Mouse (Mus musculus) limb, embryonic 10.5 days (tissue): ENCODE data around the gene Spg7. TPM values are rescaled to one million over a fixed set of nuclear protein-coding genes. Genes with fewer than 3 reads are reported as not detected.

Experiments used
- microRNA-seq: library from miRNA; unstranded; fragments of <30 nt; microRNA quantifications from one replicate; pipeline ENCODE4, GENCODE M21; 2017
- polyA plus RNA-seq: library from polyadenylated mRNA; unstranded; fragments of >200 nt; fragmentation: Nextera tagmentation; extraction: Ambion mirVana; gene quantifications from 2 replicates; pipeline ENCODE4 v1.2.1, GENCODE M21; 2016

Gene Spg7
- polyA plus RNA-seq, 1 experiment from 2014 or later = 60.5 TPM

Small RNAs within 50 kb of the gene (microRNA-seq; reads per million reads assigned to microRNA genes)
- gene Mir7079 = 0.88 reads per million
- gene Mir7080 = 1.2 reads per million

Other genes with a start within 250 kb of the Spg7 start
- gene Cdh15, start 215.0 kb upstream of the Spg7 start, polyA plus RNA-seq = 1.8 and 6.3 TPM in 2 replicates
- 54.8 and 63.9 TPM in 2 replicates for gene Ankrd11, start 20.7 kb upstream of the Spg7 start, polyA plus RNA-seq
- 1,397 and 1,583 TPM in 2 replicates for gene Rpl13, start 39.4 kb downstream of the Spg7 start, polyA plus RNA-seq
- gene Cpne7, start 54.4 kb downstream of the Spg7 start, polyA plus RNA-seq = 1.2 TPM in 2 replicates
- 4.6 and 5.2 TPM in 2 replicates for gene Sult5a1, start 95.4 kb downstream of the Spg7 start, polyA plus RNA-seq
- gene Dpep1, start 123.3 kb downstream of the Spg7 start, polyA plus RNA-seq = 7.8 and 8.4 TPM in 2 replicates
- gene Chmp1a, start 149.8 kb downstream of the Spg7 start, polyA plus RNA-seq = 127 and 130 TPM in 2 replicates
- gene Spata33, start 149.9 kb downstream of the Spg7 start, polyA plus RNA-seq = 3.1 and 6.2 TPM in 2 replicates
- 33.6 and 34.7 TPM in 2 replicates for gene Cdk10, start 161.9 kb downstream of the Spg7 start, polyA plus RNA-seq
- 0.75 and 1.6 TPM in 2 replicates for gene Spata2l, start 173.3 kb downstream of the Spg7 start, polyA plus RNA-seq
- 23.9 and 27.9 TPM in 2 replicates for gene Zfp276, start 191.3 kb downstream of the Spg7 start, polyA plus RNA-seq
- gene Vps9d1, start 191.4 kb downstream of the Spg7 start, polyA plus RNA-seq = 19.0 and 26.7 TPM in 2 replicates